Mouse (Mus musculus): ENCODE results near the gene Samd4b.

Gene Samd4b

DNA sequence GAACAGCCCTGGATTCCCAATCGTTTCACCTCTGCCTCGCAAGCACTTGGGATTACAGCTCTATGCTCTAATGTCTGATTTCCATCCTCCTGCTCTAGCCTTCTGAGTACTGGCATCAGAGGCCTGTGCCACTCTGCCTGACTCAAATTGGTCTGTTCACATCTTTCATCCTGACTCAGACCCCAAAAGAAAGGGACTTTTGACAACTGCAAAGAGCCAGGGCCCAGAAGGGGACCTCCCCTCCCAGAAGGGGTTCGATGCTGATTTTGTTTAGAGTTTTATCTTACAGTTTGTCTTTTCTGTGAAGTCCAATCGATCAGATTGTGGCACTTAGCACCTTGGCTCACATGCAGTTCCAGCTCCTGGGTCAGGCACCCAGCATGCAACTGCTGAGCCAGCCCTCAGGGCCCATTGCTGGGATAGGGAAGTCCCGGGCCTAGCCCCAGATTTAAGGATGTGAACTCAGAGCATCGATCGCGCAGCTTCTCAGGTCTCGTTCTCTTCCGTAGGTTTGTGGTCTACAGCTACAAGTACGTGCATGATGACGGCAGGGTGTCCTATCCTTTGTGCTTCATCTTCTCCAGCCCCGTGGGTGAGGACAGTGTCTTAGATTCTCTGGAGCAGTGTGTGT lies 153.5 kb downstream of the Samd4b start:
- no peak for DNase-seq (ENCODE audit: low spot score)

GRCm38 (mm10) chr7:28442688-28443087 lies 155.3 kb downstream of the Samd4b start:
- no peak for DNase-seq (ENCODE audit: low spot score)

- no peak for DNase-seq (ENCODE audit: low spot score)
Measured at GRCm38 (mm10) chr7:28441776-28442485, 156.0 kb downstream of the Samd4b start.

DNA sequence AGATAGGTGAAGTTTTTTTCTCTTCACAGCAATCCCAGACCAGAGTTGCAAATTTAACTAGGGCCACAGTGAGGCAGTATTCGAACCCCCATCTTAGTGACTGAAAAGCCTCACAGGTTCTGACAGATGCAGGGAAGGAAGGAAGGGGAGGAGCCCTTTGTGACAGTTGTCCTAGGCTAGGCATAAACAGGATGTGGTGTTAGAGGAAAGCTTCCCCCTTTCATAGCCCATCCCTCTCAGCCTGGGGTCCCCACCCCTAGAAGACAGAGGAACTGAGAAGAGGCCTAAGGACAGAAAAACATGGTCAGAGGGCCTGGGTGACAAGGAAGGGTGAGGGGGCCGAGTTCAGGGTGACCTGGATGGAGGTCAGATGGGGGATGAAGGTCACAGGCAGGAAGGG lies 157.2 kb downstream of the Samd4b start:
- no peak for DNase-seq (ENCODE audit: low spot score)

DNA sequence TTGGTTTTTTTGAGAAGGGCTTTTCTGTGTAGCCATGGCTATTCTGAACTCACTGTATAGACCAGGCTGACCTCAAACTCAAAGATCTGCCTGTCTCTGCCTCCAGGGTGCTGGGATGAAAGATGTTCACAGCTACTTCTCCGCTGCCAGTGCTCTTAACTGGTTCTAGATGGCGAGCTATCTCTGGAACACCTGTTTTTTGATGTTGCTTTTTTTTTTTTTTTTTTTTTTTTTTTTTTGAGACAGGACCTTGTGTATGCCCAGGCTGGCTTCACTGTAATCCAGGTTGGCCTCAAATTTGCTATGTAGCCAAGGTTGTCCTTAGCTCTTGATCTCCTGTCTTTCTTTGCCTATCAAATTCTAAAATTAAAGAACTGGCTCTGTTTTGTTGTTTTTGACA lies 159.2 kb downstream of the Samd4b start:
- no peak for DNase-seq (ENCODE audit: low spot score)

DNA sequence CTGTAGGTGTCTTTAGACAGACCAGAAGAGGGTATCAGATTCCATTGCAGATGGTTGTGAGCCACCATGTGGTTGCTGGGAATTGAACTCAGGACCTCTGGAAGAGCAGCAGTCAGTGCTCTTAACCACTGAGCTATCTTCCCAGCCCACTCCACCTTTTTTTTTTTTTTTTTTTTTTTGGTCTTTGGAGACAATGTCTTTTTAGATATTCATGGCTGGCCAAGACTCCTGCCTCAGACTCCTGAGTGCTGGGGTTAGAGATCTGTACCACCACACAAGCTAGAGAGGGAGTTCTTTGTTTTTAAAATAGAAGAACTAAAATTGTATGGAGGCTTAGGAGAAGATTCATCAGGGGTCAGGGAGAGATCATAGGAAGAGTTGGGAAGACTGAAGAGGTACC lies 160.0 kb downstream of the Samd4b start:
- no peak for DNase-seq (ENCODE audit: low spot score)

- peak; percentile 77 for DNase-seq (ENCODE audit: low spot score)
Measured at GRCm38 (mm10) chr7:28436932-28437570, 160.9 kb downstream of the Samd4b start, which contains the start of gene Gmfg. TSS of gene Gmfg (plus strand) at chr7:28437447.

DNA sequence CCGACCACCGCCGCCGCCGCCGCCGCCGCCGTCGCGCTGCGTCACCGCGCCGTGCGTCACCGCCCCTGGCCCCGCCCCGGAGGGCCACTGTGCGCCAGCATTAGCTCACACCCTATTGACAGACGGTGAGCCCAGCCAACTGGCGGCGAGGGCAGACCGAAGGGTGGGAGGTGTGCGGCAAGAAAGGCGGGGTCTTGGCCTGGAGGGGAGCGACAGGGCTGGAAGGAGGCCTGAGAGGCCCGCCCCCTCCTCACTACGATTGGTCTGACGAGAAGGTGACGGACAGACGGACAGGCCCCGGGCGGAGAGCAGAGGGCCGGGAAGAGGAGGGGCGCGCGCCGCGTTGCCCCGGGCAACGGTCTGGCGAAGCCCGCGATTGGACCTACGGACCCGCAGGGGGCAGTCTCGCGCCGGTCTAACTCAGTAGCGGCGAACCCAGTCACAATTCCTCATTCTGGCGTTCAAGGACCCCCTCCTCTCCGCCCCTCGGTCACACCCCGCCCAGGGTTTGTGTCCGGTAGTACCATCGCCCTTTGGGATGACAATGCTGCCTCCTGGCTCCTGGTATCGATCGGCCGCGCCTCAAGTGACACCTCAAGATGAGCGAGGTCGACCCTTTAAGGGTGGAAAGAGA lies 161.6 kb downstream of the Samd4b start:
- peak; percentile 100 for DNase-seq (ENCODE audit: low spot score)

DNA sequence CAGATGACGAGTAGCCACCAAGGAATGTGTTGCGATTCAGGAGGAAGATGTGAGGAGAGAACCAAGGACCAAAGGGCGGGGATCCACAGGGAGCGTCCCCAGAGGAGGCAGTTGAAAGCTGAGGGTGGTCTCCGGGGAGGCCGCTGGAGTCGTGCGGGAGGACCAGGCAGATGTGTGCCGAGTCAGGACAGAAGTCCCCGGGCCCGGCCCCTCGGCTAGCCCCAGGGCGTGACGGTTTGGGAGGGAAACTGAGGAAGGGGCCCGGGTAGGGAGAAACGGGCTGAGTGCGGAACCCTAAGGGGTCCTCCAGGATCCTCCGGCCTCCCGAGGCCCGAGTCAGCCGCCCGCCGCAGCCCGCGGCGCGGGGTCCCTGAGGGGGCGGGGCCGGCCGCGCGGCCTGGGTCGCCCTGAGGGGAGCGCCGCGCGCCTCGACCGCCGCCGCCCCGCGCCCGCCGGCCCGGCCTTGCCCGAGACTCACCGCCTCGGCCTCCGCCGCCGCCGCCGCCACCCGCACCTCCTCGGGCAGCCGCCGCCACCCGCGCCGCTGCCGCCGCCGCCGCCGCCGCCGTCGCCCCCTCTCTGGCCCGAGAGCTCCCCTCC lies 162.2 kb downstream of the Samd4b start:
- peak; percentile 68 for DNase-seq (ENCODE audit: low spot score)

- DNase-seq (ENCODE audit: low spot score): no peak
Measured at GRCm38 (mm10) chr7:28432252-28432651, 165.7 kb downstream of the Samd4b start.

DNA sequence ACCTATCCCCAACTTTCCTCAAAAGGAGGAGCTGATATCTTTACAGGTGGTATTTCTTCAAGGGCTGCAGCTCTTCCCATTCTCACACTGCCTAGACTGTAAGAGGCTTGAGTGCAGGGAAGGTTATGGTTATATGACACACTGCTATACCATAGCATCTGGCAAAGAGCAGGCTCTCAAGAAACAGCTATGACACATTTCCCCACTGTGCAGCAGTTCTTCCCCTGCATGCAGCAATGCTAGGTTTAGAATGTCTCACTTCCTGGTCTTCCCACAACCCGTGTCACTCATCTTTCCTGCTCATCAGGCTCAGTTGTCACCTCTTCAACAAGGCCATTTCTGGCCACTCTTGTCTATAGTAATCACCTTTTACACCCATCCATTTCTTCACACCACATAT lies 167.4 kb downstream of the Samd4b start:
- no peak for DNase-seq (ENCODE audit: low spot score)

DNA sequence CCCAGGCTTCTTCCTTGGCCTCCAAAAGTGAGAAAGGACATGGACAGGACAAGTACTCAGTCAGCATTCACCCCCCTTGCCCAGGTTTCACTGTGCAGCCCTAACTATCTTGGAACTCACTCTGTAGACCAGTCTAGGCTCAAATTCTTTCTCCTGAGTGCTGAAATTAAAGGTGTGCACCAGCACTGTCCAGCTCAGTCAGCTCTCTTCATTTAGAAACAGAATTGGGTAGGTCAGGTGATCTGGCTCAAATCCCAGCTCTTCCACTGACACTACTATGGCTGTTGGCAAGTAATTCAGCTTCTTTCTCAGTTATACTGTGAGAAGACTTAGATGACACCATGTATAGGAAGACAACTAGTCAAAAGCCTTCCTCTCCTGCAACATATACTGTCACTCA lies 170.2 kb downstream of the Samd4b start:
- DNase-seq (ENCODE audit: low spot score): no peak

GRCm38 (mm10) chr7:28423018-28423417 lies 174.9 kb downstream of the Samd4b start:
- no peak for DNase-seq (ENCODE audit: low spot score)

DNA sequence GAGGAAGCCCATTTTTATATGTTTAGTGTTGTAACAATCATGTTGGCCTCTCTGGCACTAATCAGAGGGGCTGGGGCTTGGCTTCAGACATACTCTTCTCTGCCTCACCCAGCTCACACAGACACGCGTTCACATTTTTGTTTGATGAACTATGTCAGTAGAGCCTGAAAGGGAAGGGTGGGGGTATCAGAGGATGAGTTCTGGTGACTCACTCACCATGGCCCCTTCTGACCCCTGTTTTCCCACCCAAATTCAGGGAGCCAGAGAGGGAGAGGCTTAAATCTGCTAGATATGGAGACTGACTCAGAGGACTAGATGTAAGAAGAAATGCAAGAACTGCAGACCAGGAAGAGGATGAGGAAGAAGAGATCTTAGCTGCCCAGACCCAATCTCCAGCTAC lies 178.5 kb downstream of the Samd4b start:
- DNase-seq (ENCODE audit: low spot score): no peak

DNA sequence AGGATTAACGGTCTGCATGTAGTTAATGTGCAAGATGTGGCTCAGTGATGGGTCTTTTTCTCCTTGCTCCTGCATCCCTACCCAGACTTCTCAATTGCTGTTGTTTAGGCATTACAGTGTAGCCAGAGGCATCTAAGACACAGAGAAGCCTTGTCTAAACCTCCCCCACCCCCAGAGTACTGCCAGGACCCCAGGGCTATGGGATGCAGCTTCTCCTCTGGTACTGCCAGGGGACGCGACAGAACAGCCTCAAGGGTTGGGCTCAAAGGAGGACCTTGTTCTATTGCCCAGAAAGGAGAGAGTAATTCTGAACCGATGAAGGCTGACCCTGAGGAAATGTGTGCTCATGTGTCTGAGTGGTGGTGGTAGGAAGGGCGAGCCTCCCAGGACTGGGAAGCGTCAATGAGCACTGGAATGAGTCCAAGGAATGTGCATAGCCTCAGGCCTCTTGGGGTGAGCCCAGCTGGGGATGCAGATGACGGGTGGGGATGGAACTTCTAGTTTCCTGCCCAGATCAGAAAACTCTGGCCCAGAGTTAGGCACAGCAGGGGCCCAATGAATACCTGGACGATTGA lies 179.8 kb downstream of the Samd4b start:
- peak; percentile 57 for DNase-seq (ENCODE audit: low spot score)

DNA sequence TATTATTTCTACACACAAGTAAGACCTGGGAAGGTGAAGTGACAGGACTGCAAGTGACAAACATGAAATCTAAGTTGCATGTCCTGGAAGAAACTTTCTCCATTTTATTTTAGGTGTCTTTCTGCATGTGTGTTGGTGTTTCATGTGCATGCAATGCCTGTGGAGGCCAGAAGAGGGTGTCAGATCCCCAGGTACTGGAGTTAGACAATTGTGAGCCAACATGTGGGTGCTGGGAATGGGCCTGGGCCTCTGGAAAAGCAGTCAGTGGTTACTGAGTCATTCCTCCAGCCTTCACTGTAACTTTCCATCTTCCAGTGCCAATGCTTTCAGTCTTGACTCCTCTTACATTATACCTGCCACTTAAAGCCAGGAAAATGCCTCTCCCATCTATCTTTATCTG lies 180.6 kb downstream of the Samd4b start:
- no peak for DNase-seq (ENCODE audit: low spot score)

DNA sequence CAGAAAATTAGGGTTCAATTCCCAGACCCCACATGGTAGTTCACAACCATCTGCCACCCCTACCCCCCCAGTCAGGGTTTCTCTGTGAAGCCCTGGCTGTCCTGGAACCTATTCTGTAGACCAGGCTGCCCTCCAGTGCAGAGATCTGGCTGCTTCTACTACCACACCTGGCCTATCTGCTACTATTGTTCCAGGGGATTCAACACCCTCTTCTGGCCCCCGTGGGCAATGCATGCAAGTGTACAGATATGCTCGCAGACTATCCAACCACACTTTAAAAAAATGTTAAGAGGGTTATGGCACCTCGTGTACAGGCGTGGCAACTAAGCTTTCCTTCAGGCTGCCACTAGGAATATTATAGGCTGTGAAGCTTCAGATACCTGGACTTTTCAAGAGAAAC lies 185.1 kb downstream of the Samd4b start:
- peak; percentile 44 for DNase-seq (ENCODE audit: low spot score)

GRCm38 (mm10) chr7:28410841-28411475 lies 187.0 kb downstream of the Samd4b start:
- DNase-seq (ENCODE audit: low spot score): peak; percentile 77

- DNase-seq (ENCODE audit: low spot score): no peak
Measured at GRCm38 (mm10) chr7:28401942-28402341, 196.0 kb downstream of the Samd4b start.

- no peak for DNase-seq (ENCODE audit: low spot score)
Measured at GRCm38 (mm10) chr7:28401030-28401429, 196.9 kb downstream of the Samd4b start.

DNA sequence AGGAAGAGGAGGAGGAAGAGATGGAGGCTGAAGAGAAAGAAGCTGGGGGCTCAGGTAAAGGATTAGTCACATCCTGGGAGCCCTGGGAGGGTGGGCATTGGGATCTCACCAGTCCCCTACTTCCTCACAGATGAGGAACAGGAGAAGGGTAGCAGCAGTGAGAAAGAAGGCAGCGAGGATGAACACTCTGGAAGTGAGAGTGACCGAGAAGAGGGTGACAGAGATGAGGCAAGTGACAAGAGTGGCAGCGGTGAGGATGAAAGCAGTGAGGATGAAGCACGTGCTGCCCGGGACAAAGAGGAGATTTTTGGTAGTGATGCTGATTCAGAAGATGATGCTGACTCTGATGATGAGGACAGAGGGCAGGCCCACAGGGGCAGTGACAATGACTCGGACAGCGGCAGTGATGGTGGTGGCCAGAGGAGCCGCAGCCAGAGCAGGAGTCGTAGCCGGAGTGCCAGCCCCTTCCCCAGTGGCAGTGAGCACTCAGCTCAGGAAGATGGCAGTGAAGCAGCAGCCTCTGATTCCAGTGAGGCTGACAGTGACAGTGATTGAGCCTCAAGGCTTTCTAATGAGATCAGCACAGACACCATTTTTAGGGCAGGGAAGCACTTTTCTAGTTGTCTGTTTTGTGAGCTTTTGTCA lies 199.1 kb downstream of the Samd4b start:
- DNase-seq (ENCODE audit: low spot score): no peak
